Mouse (Mus musculus): Measurements from ENCODE around the gene Kcne2.

The Kcne2 gene

GRCm38 (mm10) chr16:92313953-92314741, 22.0 kb downstream of the Kcne2 start:
- peak; percentile 83 for DNase-seq (ENCODE audit: low spot score)

GRCm38 (mm10) chr16:92316049-92316738, 24.0 kb downstream of the Kcne2 start:
- no peak for DNase-seq (ENCODE audit: low spot score)

GRCm38 (mm10) chr16:92319353-92320109, 27.3 kb downstream of the Kcne2 start:
- DNase-seq (ENCODE audit: low spot score): peak; percentile 55

- DNase-seq (ENCODE audit: low spot score): no peak
Measured at GRCm38 (mm10) chr16:92320361-92320760, 28.2 kb downstream of the Kcne2 start.

- DNase-seq (ENCODE audit: low spot score): no peak
Measured at GRCm38 (mm10) chr16:92321341-92321740, 29.2 kb downstream of the Kcne2 start, which contains the start of gene Fam243. Gene Fam243 (minus strand): TSS chr16:92321441.

- peak; percentile 28 for DNase-seq (ENCODE audit: low spot score)
Measured at GRCm38 (mm10) chr16:92324309-92325061, 32.3 kb downstream of the Kcne2 start.

- no peak for DNase-seq (ENCODE audit: low spot score)
Measured at GRCm38 (mm10) chr16:92325062-92325406, 32.8 kb downstream of the Kcne2 start.

- DNase-seq (ENCODE audit: low spot score): no peak
Measured at GRCm38 (mm10) chr16:92327911-92328310, 35.7 kb downstream of the Kcne2 start.

- DNase-seq (ENCODE audit: low spot score): no peak
Measured at GRCm38 (mm10) chr16:92330966-92331365, 38.8 kb downstream of the Kcne2 start.

GRCm38 (mm10) chr16:92334600-92334999, 42.4 kb downstream of the Kcne2 start:
- peak; percentile 28 for DNase-seq (ENCODE audit: low spot score)

- peak; percentile 96 for DNase-seq (ENCODE audit: low spot score)
Measured at GRCm38 (mm10) chr16:92336280-92336679, 44.1 kb downstream of the Kcne2 start.

GRCm38 (mm10) chr16:92340612-92341511, 48.7 kb downstream of the Kcne2 start:
- DNase-seq (ENCODE audit: low spot score): peak; percentile 86

GRCm38 (mm10) chr16:92345177-92345576, 53.0 kb downstream of the Kcne2 start:
- DNase-seq (ENCODE audit: low spot score): no peak

GRCm38 (mm10) chr16:92346297-92346916, 54.2 kb downstream of the Kcne2 start:
- peak; percentile 61 for DNase-seq (ENCODE audit: low spot score)

All from embryo, embryonic 10 days (tissue).